Mouse (Mus musculus) common myeloid progenitor, adult 5-6 weeks (primary cell): ENCODE results near the gene Nrg4. TPM values are rescaled to one million over a fixed set of nuclear protein-coding genes. Genes with fewer than 3 reads are reported as not detected.

ENCODE experiments used
- ATAC-seq: replicated peaks from 2 replicates; pipeline ENCODE4 v1.8.0; 2016; ENCODE audit warnings: low read depth, mild to moderate bottlenecking, moderate TSS enrichment, inconsistent platforms; ENCODE audit not compliant: poor library complexity, severe bottlenecking
- total RNA-seq: library from RNA; stranded (forward); fragments of 200-1000, 187-1606 nt; gene quantifications from 2 replicates; pipeline ENCODE4 v1.2.3, GENCODE M21; 2017

The Nrg4 gene
- total RNA-seq, 1 experiment from 2014 or later = 2.4 TPM

DNA sequence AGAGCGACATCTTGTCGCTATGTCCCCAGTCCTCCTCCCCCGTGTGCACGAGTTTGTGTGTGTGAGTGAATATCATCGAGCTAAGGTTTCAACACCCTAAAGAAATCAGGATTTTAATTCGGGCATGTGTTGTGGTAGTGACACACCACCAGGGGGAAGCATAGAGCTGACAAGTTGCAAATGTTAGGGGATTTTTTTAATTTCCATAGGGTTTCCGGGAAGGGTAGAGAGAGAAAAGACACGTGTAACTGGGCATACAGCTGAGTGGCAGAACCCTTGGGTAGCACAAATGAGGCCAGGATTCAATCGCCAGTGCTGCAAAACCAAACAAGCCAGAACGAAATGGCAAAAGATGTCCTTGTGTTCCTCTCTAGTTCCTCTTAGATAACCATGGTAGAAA is 2.1 kb downstream of the Nrg4 start:
- no peak for ATAC-seq

DNA sequence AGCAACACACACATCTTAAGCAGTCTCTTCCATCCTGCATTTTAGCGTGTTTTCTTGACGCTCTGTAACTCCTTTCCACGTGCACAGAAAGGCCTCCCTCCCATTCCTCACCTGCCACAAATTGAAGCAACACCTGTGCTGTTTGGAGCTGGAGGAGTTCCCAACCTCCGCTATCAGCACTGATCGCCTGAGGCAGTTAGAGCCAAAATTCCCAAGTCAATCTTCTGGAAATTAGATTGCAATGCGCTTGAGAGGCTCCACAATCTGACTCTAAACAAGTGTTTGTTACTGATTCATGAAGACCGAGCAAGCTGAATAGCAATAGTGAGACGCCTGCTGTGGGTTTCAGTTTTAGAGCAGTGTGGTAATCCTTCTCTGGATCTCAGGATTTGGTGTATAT is 2.6 kb downstream of the Nrg4 start:
- ATAC-seq = no peak

DNA sequence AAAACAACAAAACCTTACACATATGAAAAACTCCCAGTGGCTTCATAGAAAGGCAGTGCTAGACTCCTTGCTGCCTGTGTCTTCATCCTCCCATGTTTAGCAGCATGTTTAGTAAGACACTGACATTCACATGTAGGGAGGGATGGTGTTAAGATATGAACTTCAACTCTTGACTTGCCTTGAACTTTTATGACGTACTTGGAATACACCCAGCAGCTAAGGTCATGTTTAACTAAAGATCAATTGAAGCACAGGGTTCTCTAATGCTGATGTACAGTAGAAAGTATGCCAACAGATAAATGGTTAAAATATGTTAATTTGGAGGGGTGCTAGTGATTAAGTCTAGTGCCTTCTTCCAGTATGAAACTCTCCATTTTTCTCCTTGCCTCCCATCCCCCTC is 4.0 kb downstream of the Nrg4 start:
- ATAC-seq = no peak

DNA sequence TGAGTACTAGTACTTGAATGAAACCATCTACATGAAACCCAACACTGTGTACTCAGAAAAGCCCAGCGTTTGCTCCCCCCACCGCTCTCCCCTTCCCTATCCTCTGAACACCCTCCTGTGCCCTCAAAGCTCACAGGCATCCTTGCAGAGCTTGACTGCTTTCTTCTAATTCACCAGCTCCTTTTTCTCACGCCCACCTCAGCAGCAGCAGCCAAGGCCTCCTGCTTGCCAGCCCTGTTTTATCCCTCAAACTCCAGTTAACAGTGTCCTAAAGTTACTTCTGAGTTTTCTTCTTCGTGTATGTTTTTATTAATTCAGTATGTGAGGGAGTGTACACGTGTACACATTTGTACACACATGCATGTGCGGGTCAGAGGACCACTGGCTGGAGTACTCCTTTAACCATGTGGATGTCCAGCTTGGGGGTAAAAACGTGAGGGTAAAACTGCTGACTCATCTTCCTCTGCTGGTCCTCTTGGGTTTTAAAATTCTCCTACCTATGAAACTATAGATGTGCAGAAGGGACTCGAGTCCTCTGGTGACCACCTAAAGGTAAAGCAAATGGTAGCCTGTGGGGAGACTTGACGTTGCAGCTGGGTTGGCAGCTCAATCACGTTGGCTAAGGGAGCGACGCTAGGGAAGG is 12.9 kb downstream of the Nrg4 start:
- ATAC-seq = no peak

DNA sequence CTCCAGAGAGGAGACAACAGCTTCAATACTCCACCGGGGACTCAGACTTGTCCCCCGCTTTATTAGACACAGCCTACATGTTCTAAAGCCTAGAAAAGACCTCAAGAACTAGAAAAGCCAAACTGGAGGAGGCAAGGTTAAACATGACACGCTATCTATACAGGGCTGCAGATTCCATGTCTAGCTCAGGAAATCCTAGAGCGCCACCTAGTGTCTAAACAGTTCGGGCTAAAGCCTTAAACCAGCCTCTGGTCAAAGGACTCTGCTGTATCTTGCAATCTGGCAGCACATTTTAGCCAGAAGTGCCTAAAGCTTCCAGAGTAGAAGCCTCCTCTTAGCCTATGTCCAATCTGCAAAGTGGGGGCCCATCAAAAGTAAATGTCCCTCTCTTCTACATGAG is 15.1 kb downstream of the Nrg4 start:
- peak; percentile 78 for ATAC-seq

DNA sequence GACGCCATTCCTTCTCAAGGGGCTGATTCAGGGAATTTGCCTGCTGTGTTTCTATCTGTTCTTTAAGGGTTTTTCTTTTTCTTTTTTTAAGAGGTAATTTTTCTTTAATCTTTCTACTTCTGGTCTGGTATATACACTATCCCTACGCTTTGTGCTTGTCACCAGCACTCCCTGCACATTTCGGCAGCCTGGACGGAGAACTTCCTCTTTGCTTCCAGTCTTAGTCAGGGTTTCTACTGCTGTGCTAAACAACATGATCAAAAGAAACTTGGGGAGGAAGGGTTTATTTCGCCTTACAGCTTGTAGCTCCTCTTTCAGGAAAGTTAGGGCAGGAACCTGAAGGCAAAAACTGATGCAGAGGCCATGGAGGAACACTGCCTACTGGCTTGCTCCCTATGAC is 18.2 kb downstream of the Nrg4 start:
- ATAC-seq = 0 out of 2 replicates have a peak, but pooled peaks have one; percentile 23

DNA sequence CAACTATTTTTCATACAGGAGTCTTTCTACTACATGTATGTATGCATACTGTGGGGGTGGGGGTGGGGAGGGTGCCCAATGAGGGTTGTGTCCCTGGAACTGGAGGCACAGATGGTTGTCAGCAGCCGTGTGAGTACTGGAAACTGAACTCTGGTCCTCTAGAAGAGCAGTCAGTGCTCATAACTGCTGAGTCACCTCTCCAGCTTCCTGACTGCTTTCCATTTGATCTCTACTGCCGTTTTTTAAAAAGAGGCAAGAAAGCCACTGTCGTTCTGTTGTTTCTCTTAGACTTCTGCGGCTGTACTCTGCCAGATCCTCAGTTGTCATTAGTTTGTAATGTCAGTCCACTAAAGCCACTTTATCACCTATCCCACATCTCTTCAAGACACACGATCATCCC is 19.1 kb downstream of the Nrg4 start:
- ATAC-seq = peak; percentile 19; the same call in 1 of the 2 replicates

DNA sequence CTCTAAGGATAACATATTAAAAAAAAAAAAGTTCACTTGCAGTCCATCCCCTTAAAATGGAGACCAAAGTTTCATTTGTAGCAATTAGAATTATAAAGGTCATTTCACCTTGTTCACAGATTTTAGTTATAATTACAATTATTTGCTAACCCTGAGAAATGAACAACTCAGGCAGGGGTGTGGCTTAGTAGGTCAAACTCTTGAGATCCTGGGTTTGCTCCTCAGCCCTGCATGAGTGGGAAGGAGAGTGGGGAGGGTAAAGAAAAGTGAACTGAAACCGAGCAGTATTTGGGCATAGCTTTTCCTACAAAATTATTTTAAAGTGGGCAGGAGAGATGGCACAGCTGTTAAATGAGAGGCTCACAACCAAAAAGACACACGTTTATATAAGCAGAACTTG is 19.6 kb downstream of the Nrg4 start:
- ATAC-seq = no peak

DNA sequence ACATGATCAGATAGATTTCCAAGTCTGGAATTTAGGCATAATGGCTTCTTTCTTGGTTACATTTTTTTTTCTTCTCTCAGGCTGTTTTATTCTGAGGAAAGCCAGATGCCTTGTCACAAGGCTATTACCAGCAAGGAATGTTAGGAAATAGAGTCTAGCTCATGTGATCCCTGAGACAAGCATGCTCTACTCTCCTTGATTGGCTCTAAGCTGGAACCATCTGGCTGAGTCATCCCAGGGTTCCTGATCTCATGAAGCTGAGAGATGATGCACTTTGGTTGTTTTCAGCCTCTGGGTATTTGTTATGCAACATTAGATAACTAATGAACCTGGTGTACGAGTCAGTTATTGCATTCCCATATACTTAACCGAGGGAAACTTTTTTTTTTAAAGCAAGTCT is 30.4 kb downstream of the Nrg4 start:
- peak; percentile 75 for ATAC-seq

DNA sequence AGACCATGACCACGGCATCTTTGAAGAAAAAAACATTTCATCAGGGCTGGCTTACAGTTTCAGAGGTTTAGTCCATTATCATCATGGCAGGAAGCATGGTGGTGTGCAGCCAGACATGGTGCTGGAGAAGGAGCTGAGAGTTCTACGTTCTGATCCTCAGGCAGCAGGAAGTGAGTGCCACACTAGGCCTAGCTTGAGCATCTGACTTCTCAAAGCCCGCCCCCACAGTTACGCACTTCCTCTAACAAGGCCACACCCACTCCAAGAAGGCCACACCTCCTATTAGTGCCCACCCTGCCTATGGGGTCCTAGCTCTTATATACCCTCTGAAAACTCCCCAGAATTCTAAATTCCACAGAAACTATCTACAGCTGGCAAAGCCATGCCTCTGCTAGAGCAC is 34.7 kb downstream of the Nrg4 start:
- ATAC-seq = no peak

DNA sequence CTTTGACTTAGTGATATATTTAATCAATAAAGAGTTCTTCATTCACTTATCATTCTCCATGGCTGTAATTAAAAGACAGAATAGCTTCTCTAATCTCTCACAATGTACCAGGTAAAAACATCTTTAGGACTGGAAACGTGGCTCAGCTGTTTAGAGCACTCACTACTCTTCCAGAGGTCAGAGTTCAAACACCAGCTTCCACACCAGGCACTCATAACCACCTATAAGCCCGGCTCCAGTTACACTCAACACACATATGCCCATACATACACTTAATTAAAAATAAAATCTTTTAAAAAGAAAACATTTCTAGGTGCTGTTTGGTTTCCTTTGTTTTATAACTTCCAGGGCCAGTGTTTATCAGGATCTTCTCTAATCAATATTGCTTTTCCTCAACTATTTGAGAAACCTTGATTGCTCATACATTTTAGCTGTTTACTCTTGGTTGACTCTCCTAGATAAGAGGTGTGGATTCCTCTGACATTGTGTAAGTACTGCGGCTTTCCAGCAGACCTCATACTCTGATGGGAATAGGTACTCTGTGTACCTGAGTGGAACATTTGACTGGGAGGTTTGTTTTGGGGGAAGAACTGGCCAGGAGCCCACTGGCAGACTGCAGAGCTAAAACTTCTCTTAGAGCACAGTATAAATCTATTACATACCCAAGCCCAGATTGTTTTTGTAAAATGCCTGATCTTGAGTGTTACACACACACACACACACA is 37.0 kb downstream of the Nrg4 start:
- no peak for ATAC-seq

DNA sequence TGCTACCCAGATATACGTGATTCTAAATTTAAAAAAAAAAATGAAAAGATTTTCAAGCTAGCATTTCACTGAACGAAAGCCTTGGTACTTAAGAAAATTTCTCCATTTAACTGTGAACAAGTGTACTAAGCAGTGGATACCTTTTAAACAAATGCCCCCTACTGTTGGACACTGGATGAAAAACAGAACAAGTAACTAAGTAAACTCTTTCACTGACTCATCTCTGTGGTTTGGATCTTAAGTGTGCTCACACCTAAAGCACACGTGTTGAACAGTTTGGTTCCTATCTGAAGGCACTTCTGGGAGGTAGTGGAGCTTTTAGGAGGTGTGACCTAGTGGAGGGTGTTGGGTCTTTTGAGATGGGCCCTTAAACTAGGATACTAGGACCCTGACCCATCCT is 41.4 kb downstream of the Nrg4 start:
- no peak; the same call in 1 of the 2 replicates for ATAC-seq

DNA sequence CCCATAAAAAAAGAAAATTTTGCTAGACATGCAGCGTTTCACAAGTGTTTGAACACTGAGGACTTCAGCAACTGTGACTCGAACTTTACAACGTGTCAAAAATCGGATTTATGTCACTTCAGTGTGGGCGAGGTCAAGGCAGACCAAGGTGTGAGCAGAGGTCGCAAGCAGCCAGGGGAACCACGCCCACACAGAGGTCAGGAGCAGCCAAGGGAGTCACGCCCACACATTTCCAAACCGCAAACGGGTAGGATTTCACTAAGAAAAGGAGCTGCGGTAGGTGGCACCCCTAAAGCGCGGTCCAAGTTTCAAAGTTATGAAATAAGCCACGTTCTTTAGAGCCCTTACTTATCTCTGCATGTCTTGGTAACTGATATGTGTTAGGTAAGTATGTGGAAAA is 43.1 kb downstream of the Nrg4 start:
- peak; percentile 94 for ATAC-seq

DNA sequence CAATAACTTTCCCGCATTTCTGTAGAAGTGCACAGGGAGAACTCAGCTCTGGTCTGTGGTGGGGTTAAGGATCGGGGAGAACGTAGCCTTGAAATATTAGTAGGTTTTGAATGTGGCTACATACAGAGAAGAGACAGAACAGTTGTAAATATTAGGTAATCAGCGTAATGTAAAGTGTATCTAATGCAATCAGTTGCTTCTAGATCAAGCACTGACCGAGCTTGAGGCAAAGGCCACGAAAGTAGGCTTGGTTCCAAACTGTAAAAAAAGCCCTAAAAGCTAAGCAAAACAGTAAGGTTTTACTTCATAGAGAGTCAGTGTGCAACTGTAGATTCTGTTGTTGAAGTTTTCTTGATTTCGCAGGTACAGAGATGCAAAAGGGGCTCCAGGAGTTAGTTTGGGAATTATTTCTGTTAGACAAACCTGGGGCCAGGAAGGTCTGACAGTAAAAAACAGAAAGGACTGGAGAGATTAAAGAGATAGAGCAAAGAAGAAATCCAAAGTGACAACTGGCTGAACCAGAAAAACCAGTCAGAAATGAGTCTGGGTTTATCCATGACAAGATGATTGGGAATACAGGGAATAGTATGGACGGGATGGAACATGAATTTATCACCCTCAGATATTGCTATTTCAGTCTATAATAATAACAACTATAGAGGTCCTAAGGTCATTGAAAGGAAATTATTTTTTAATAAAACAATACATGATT is 47.4 kb downstream of the Nrg4 start:
- ATAC-seq = no peak

DNA sequence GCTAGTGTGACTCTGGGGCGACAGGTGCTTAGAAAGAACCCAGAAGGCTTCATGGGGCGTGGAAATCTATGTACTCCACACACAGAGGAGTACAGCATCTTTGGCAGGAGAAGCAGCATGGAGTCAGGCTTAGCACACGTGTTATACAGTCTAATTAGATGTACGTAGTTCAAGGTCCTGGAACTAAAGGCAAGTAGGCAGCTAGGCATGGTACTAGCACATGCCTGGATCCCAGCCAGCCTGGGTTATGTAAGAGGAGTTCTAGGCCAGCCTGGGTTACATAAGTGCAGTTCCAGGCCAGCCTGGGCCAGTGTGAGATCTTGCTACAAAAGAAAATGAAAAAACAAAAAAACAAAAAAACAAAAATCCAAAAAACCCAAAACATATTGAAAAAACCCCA is 49.1 kb downstream of the Nrg4 start:
- no peak for ATAC-seq

DNA sequence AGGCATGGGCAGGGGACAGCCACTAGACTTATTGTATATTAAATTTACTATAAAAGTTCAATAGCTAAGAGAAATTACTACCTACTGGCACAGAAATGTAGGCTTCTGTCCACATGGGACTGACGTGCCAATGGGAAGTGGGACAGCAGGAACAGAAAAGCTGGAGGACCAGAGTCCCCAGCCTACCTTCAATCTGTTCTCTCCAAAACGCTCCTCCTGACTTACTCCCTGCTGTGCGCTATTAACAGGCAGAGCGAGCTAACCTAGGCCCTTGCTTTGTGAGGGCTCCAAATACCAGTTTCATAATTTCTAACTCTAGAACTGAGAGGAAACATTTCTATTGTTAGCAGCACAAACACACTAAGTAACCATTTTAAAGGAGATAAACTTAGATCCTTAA is 52.7 kb downstream of the Nrg4 start:
- no peak for ATAC-seq

DNA sequence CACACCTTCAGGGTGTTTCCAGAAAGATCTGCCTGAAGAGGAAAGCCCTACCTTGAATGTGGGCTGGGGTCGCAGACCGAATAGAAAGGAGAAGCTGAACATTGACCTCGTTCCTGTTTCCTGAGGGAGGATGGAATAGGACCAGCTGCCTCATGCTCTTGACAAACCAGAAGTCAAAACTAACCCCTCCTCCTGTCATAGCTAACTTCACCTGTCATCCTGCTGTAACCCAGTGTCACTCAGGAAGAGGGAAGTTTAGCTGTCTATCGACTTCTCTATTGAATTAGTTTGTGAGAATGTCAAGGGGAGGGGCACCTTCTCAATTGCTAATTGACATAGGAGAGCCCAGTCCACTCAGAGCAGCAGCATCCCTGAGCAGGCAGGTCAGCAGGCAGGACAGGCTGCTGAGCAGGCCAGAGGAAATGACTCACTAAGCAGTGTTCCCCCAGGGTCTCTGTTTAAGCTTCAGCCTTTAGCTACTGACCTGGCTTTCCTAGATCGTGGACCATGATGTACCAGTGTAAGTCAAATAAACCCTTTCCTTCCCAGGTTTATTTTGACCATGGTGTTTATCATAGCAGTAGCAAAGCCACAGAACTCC is 54.6 kb downstream of the Nrg4 start:
- 0 out of 2 replicates have a peak, but pooled peaks have one; percentile 11 for ATAC-seq

DNA sequence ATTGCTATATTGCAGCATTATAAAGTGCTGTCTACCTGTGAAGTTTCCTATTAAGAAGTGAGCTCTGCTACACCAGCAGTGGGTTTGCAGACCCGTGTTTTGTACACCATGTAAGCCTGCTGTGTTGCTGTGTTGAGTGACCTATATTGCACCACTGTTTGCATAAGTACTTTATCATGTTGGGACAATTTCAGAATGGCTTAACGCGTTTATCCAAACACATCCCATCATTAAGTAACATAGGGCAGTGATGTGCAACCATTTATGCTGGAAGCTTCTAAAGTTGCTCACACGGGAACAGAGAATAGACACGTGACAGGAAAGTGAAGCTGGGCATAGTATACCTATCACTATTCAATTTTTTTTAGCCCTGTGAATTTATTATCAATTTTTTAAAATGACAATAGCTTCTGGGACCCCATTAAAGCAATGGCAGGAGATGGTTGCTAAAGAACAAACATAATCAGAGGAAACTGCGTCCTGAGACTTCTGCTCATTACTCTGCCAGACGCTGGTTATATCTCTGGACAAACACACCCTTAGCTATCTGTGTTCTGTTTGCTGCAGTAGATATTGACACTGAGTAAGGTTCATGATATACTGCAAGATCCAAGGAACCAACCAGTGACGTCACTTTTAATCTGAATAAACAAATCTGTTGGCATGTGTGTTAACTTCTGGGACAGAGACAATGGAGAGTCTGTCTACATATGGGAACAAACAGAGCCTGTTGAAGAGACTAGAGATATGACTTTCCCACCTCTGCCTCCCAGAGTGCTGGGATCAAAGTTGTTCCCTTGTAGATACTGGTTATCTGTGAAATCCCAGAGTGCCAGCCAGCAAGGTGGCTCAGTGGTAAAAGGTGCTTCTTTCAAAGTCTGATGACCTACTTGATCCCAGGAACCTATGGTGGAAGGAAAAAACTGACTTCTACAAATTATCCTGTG is 62.0 kb downstream of the Nrg4 start:
- no peak for ATAC-seq

DNA sequence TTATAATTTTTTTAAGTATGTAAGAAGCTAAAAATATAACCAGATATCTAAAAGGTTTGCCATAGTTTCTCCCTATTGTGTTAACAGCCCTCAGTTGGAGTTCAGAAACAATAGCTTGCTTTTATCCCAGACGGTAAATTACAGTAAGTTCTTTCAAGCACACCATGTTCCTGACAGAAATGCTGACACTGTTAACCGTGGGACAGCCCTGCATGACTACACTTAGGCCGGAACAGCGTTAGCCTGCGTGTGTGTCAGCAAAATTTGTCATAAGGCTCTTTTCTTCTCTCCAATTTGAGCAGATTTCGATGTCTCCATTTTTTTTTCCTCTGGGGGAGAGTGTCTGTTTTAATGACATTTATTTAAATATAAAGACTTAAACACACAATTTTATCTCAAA is 66.9 kb downstream of the Nrg4 start:
- ATAC-seq = no peak

DNA sequence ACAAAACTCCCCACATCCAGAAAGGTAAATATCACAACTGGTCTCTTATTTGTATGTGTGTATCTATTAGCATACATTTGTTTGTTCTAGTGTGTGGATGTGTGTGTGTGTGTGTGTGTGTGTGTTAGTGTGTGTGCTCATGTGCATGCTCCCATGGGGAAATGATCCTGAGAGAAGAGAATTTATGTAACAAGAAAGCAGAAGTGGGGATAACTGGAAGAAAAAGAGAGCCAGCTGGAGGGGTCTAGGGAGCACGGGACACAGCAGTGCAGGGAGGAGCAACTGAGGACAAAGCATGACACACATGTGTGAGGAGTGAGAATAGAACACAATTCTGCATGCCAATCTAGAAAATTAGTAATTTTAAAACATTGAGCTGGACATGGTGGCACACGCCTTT is 69.5 kb downstream of the Nrg4 start:
- no peak for ATAC-seq
